Mouse (Mus musculus): ENCODE measurements around the gene Tbx19.

- TF ChIP-seq CTCF (IDR thresholded peaks at IDR 0.05) (no peak), EP300 (IDR thresholded peaks at IDR 0.05; ENCODE audit: insufficient read depth, low read depth, low read length) (no peak), POLR2A (IDR thresholded peaks at IDR 0.05; ENCODE audit: insufficient read depth, low read depth, low read length) (no peak)
Measured at GRCm38 (mm10) chr1:165158841-165159240, 1.7 kb downstream of the Tbx19 start.

Data from heart, adult 2 months (tissue).